Mouse (Mus musculus): ENCODE measurements around the gene Rnf43. TPM values are rescaled to one million over a fixed set of nuclear protein-coding genes. Genes with fewer than 3 reads are reported as not detected.

Gene Rnf43
- 16.6 and 48.5 TPM in 2 replicates for polyA plus RNA-seq (2012; rRNA removed; ENCODE audit: low replicate concordance)

DNA sequence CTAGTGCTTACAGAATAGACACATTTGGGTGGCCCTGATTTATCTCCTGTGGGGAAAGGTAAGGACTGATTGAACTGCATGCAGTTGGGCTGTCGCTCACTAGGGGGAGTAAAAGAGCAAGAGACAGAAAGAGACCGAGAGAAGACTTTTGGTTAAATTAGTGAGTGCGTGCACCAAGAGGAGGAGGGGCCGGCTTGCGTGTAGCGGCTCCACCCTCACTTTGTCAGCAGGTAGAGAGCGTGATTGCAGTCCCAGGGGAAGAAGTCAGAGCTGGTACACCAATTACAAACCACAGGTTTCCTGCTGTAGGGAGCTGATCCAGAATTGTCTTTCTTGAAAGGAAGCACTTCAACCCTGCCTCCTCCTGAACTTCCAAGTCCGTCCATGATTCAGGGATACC is at the start of gene Rnf43:
Gene Rnf43 (plus strand): TSS at position 316 of the 400 bp plus-strand sequence.

GRCm38 (mm10) chr11:87616790-87617474 is 45.6 kb upstream of the Rnf43 start, which contains the start of gene Hsf5:
TSS of gene Hsf5 (plus strand) at chr11:87617164.

DNA sequence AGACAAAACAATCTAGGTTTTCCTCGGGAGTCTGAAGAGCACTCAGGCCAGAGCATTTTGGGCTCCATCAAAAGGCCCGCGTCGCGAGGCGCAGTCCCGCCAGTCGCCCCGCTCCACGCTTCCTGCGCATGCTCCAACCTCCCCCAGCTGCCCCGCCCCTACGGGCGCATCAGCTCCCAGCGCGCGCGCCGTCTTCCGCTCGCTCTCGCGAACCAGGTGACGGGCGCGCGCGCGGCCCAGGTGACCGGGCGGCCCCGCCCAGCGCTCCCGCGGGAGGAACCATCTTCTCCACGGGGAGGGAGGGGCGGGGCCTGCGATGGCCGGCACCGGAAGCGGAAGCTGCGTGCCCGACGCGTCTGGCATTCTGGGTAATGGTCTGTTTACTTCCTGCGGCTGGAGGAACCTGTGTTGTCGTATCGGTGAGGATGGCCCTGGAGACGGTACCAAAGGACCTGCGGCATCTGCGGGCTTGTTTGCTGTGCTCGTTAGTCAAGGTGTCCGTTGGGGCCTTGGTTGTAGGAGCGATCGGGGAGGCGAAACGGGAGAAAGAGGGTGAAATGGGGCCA is 74.7 kb downstream of the Rnf43 start, which contains the start of gene Supt4a:
Gene Supt4a (plus strand): TSS at position 378 of the 566 bp plus-strand sequence.

DNA sequence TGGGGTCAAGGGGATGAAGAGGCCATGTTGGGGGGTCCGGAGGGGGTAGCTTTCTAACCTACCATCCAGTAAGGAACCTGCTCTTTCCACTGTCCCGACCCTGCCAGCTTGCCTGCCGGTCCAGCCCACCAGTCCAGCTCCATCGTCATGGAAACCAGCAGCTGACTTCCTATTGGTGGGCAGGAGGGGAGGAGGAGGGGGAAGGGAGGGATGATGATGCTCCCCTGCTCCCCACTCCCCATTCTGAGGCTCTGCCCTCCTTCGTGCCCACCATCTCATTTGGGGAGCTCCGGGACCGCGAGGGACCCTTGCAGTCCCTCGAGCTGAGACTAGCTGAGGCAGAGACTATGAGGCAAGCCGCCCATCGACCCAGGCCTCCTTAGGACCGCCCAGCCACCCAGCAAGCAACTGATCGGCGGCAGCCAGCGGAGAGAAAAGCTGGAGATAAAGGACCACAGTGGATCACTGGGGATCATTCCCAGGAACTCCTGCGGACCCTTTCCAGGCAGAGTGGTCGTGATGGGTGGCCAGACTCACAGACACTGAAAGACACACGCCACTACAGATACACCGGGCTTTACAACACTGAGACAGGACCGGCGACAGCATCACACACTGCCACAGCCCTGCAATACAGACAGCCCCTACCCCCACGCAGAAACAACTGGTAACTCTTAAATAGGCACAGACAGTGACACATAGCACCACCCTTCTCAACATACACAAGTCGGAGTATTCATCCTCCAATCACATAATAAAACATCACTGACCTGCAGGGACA is 98.0 kb downstream of the Rnf43 start, which contains the start of gene Tspoap1:
Gene Tspoap1 (plus strand): TSS at position 241 of the 781 bp plus-strand sequence.

Other genes with a start within 250 kb of the Rnf43 start
- not detected in 2 replicates for gene Gm11492, start 96.1 kb upstream of the Rnf43 start, polyA plus RNA-seq (2012; rRNA removed; ENCODE audit: low replicate concordance)
- 12.4 and 12.5 TPM in 2 replicates for gene Sept4, start 93.8 kb upstream of the Rnf43 start, polyA plus RNA-seq (2012; rRNA removed; ENCODE audit: low replicate concordance)
- 24.7 and 34.8 TPM in 2 replicates for gene Mtmr4, start 70.6 kb upstream of the Rnf43 start, polyA plus RNA-seq (2012; rRNA removed; ENCODE audit: low replicate concordance)
- gene Hsf5, start 45.6 kb upstream of the Rnf43 start, polyA plus RNA-seq (2012; rRNA removed; ENCODE audit: low replicate concordance): 0.11 and 0.15 TPM in 2 replicates
- 15.9 and 24.2 TPM in 2 replicates for gene Supt4a, start 74.8 kb downstream of the Rnf43 start, polyA plus RNA-seq (2012; rRNA removed; ENCODE audit: low replicate concordance)
- 0.78 and 0.87 TPM in 2 replicates for gene Tspoap1, start 97.8 kb downstream of the Rnf43 start, polyA plus RNA-seq (2012; rRNA removed; ENCODE audit: low replicate concordance)
- gene Mpo, start 130.9 kb downstream of the Rnf43 start, polyA plus RNA-seq (2012; rRNA removed; ENCODE audit: low replicate concordance): 0.04 TPM in 2 replicates
- 0.06 and 1.3 TPM in 2 replicates for gene Lpo, start 165.6 kb downstream of the Rnf43 start, polyA plus RNA-seq (2012; rRNA removed; ENCODE audit: low replicate concordance)
- 4.1 and 6.1 TPM in 2 replicates for gene Mks1, start 190.5 kb downstream of the Rnf43 start, polyA plus RNA-seq (2012; rRNA removed; ENCODE audit: low replicate concordance)
- not detected in 2 replicates for gene Epx, start 212.8 kb downstream of the Rnf43 start, polyA plus RNA-seq (2012; rRNA removed; ENCODE audit: low replicate concordance)
- gene Olfr462, start 229.5 kb downstream of the Rnf43 start, polyA plus RNA-seq (2012; rRNA removed; ENCODE audit: low replicate concordance): not detected in 2 replicates
- not detected in 2 replicates for gene Olfr463, start 234.7 kb downstream of the Rnf43 start, polyA plus RNA-seq (2012; rRNA removed; ENCODE audit: low replicate concordance)

Data from duodenum, adult 2 months (tissue).